Mouse (Mus musculus): ENCODE measurements around the gene Antxr1. TPM values are rescaled to one million over a fixed set of nuclear protein-coding genes. Genes with fewer than 3 reads are reported as not detected.

Antxr1 gene
- total RNA-seq, 2 experiments from 2014 or later, result not detected

DNA sequence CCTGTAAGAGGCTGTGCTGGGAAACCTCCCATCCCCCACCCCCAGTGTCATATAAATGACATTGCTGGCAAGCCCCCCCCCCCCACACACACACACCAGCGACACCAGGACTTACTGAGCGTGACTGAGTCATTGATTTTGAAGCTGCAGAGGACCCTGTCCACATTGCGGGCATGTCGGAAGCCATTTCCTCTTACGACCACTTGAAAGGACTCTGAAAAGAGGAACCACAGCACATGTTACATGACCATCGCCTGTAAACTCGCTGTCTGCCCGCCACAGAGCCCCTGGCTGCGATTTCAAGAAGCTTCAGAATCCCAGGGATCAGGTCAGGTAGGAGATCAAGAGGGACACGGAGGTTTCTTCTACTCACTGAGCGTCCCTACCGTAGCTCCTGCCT lies 80.0 kb downstream of the Antxr1 start:
- ATAC-seq (replicated peaks; ENCODE audit: low FRiP score, low TSS enrichment, poor library complexity, severe bottlenecking), result no peak

DNA sequence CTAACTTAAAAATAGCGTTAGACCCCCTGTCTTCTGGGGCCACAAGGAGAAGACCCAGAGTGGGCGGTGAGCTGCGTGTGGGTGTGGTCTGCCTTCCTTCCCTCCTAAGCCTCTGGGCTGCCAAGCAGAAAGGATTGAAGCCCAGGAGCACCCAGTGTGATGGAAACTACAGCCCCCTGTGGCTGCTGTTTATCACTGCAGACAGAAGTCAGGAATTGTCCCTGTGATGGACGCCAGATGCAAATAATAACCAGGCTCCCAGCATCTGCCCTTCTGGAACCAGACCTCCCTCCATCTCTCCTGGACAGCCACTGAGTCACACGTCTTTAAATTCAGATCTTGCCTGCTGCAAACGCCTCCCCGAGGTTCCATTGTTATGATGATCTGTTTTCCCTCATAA lies 80.9 kb downstream of the Antxr1 start:
- ATAC-seq (replicated peaks; ENCODE audit: low FRiP score, low TSS enrichment, poor library complexity, severe bottlenecking), result peak; percentile 61; the same call in 1 of the 2 replicates

DNA sequence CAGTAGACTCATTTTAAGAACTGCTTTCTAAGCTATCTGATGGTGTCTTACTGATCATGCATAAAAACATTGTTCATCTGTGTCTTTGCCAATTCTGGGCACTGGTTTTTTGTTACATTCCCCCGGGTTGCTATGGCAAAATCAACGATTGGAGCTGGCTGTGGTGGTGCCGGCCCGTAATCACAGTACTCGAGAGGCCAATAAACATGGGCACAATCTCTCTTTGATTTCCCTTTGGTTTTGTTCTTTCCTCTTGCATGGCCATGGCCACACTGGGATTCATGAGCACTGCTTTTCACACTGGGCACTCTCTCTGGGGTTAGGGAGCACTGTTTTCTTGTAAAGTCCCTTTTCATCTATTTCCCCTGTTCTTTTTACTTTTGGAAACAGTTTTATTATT lies 83.9 kb downstream of the Antxr1 start:
- ATAC-seq (replicated peaks; ENCODE audit: low FRiP score, low TSS enrichment, poor library complexity, severe bottlenecking), result no peak

DNA sequence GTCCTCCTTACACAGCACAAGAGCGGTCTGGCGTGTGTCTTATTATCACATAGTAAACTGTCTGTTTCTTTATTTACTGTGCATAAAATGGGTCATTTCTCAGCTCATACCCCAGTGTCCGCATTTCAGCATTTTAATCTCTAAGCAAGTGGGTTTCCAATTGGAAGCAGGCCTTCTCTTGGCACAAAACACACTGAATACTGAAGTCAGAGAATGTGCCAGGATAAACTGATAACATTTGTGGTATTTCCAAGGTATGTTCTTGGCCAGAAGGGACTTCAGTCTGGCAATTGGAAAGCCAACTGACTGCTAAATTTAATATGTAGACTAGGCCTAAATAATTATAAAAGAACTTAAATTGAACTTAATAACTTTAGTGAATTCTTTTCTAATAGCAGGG lies 84.9 kb downstream of the Antxr1 start:
- no peak for ATAC-seq (replicated peaks; ENCODE audit: low FRiP score, low TSS enrichment, poor library complexity, severe bottlenecking)

DNA sequence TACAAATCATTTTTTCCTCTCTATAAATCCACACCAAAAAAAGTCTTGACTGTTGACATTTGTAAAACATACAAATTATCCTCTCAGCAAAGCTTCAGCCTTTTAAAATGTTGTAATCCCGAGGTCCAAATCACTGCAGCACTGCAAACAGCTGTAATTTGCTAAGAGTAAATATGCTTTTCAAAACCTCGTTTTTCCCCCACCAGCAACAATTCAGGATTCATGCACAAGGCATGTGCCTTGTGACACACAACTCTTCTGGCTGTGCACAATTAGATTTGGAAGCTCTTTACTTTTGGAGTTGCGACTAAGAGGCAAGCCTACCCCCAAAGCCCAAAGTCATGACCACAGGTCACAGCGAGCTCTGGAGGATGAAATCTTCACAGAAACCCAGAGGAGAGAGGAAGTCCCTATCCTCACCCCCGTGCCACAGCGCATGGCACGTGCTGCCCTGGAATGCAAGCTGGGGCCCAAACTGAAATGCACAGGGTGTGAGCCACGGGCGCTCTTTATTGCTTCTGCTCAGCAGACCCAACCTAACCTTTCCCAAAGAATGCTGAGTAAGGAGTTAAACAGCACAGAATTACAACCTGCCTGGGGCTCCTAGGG lies 87.3 kb downstream of the Antxr1 start:
- ATAC-seq (replicated peaks; ENCODE audit: low FRiP score, low TSS enrichment, poor library complexity, severe bottlenecking), result no peak

DNA sequence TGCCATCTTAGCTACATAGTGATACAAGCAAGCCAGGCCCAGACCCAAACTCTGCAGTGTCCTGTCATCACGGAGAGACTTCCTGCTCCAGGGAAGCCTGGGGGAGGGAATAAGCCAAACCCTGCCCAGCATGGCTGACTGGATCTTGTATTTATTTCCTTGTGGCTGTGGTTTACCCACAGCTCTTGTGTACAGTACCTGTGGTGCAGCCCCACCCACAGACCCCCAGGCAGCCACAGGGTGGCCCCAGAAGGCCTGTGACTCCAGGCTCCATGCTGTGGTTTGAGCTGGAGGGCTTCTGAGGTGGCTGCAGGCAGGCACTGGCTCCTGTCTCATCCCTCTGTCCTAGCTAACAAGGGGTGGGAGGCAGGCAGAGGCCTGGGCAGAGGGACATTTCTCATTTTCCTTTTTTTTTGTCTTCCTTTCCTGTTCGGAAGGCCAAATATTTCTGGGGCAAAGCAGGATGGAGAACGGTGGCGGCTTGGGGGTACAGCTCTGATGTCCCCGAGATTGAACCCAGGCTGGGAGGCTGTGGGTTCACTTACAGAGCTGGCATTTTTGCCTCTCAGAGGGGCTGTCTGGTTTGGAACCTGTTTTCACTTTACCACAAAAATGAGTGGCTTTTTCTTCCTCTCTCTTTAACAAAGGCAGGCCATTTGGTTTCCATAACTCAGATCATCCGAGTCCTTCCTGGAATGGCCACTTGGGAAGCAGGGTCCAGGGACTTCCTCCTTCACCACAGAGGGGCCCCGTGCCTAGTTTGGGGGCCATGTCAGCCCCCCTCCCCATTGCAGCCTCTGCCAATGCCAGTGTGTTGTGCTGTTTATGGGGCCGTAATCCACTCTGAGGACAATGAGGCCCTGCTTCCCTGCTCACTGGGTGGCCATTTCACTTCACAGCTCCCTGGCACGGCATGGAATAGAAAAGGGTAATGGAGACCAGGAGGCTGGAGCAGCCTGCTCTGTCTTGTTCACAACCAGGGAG lies 91.2 kb downstream of the Antxr1 start:
- ATAC-seq (replicated peaks; ENCODE audit: low FRiP score, low TSS enrichment, poor library complexity, severe bottlenecking), result no peak

DNA sequence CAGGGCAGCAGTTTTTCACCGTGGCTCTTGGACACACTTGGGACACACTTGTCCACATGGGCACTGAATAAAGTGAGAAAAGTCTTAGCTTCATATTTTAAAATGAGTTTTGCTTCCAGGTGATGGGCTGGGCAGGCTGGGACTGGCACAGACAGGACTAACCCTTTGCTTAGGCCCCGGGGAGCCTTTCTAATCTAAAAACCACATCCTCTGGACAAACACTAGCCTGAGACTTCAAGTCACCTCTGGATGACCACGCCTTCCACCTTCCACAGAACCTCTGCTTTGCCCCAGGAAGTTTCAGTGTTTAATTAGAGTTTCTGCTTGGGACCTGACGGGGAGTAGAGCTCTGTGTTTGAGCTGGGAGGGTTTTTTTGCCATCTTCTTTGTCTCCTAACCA lies 98.4 kb downstream of the Antxr1 start:
- ATAC-seq (replicated peaks; ENCODE audit: low FRiP score, low TSS enrichment, poor library complexity, severe bottlenecking), result no peak

DNA sequence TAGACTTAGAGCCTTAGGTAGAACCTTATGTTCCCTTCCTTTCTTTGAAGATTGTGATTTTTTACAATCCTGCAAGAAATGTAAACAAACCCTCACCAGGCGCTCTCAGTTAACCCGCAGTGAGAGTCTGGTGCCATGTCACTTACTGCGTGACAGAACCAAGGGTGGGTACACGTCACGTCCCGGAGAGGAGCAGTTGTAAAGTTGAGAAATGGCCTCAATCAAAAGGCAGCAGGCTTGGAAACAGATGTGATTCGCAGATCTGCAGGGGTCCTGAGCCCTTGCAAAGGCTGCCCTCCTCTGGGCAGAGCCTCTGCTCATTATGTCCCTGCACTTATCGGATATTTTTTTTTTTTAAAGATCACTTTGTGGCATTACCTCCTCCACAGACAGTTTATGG lies 99.6 kb downstream of the Antxr1 start:
- ATAC-seq (replicated peaks; ENCODE audit: low FRiP score, low TSS enrichment, poor library complexity, severe bottlenecking), result no peak

DNA sequence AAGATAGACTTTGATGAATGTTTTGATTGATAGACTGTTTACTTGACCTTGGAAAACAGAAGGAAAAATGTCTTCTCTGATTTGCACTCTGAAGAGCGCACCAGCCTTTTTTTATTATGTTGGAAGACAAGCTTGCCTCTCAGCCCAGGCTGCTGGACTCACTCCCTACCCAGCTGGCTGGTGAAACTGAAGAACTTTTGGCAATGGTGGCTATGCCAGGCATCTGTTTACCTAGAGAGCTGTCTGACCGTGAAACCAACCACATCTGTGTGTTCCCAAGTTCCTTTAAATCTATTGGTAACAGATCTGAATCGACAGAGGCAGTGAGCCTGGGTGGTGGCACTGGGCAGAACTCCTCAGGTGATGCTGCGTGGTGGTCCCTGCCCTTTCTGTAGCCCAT lies 102.5 kb downstream of the Antxr1 start:
- ATAC-seq (replicated peaks; ENCODE audit: low FRiP score, low TSS enrichment, poor library complexity, severe bottlenecking), result no peak

DNA sequence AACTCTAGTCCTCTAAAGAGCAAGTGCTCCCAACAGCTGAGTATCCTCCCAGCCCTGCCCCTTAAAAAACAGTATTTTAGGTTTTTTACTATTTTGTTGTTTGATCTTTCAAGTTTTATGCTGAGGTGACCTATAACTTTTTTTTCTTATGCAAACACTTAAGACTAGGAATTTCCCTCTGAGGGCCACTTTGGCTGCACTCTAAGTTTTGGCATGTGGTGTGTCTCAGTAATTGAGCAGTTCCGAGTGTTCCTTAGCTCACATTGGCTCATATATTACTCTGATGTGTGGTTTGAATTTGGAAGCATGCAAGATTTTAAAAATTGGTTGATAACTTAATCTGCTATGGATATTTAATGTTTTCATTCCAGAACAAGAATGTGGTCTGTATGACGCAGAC lies 105.6 kb downstream of the Antxr1 start:
- no peak for ATAC-seq (replicated peaks; ENCODE audit: low FRiP score, low TSS enrichment, poor library complexity, severe bottlenecking)

DNA sequence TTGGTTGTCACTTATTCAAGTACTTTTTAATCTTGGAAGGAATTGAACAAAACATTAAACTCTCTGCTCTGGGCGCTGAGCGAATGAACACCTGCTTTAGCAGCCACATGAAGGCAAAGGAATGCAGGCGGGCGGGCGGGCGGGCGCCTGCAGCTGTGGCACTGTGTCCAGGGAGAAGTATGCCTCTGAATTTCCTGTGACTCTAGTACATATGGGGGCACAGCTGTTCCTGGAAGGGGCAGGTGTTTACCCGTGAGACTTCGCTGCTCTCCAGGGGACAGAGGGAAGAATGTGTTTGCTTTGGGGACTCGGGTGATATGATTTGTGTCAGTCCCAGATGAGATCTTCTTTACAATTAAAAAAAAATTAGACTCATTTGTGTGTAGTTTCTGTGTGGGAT lies 107.7 kb downstream of the Antxr1 start:
- ATAC-seq (replicated peaks; ENCODE audit: low FRiP score, low TSS enrichment, poor library complexity, severe bottlenecking), result no peak

DNA sequence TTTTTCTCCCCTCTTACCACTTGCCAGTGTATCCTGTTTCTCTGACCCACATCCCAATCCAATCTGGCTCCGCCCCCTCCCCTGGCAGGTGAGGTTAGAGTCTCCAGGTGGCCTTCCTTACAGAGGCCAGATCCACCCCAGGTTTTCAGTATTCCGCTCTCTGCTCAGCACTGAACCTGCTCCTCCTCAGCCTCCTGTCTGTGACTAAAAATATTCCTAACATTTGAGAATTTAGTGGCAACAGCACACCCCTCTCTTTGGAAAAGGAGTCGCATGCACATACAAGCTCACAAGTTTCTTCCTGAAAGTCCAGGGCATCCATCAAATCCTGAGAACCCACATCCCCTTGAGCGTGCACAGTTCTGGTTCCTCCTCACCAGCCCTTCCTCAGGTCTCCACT lies 109.3 kb downstream of the Antxr1 start:
- no peak for ATAC-seq (replicated peaks; ENCODE audit: low FRiP score, low TSS enrichment, poor library complexity, severe bottlenecking)

DNA sequence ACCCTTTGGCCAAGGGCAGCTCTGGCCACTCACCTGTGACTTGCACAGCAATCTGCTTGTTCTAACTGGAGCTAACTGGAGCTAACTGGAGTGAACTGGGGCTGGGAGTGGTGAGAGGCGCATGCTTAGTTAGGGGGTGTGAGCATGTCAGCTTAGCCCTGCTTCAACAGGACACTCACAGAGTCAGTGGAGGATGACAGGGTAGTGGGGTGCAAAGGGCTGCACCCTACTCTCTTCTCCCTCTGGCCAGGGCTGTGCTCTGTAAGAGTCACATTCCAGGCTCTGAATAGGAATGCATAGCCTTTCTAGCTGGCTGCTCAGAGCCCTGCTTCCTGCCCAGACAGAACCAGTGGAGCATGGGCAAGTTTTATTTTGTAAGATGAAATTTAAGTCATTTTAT lies 110.3 kb downstream of the Antxr1 start:
- no peak for ATAC-seq (replicated peaks; ENCODE audit: low FRiP score, low TSS enrichment, poor library complexity, severe bottlenecking)

DNA sequence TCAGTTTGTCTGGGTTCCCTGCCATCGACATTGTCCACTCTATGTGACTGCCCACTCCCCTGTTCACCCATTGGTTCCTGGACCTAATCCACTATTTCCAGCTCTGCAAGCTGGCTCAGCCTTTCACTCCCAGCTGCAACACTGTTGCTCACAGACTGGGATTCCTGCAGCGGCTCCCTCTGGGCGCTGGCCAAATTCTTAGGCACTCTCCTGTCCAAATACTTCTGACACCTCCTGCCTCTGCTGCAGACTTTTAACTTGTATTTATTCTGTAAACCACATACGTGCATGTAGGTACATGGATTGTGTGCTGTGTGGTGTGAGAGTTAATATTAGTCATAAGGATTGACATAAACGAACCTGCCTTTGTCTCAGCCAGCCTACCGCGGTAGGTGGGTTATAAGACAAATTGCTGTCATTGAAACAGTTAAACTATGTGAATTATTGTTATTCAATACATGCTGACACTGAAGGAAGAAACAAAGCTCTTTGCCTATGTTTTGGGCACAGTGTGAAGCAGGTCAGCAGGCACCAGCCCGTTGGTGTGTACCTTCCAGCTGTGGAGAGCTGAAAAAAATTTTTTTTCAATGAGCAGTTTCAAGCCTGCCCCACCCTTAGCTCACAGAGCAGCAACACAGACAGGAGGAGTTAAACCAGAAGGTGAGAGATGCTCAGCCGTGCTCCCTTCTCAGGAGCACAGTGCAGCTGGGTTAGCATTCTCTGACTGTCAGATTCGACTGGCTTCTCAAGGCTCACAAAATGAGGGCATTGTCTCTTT lies 112.6 kb downstream of the Antxr1 start:
- ATAC-seq (replicated peaks; ENCODE audit: low FRiP score, low TSS enrichment, poor library complexity, severe bottlenecking), result no peak

DNA sequence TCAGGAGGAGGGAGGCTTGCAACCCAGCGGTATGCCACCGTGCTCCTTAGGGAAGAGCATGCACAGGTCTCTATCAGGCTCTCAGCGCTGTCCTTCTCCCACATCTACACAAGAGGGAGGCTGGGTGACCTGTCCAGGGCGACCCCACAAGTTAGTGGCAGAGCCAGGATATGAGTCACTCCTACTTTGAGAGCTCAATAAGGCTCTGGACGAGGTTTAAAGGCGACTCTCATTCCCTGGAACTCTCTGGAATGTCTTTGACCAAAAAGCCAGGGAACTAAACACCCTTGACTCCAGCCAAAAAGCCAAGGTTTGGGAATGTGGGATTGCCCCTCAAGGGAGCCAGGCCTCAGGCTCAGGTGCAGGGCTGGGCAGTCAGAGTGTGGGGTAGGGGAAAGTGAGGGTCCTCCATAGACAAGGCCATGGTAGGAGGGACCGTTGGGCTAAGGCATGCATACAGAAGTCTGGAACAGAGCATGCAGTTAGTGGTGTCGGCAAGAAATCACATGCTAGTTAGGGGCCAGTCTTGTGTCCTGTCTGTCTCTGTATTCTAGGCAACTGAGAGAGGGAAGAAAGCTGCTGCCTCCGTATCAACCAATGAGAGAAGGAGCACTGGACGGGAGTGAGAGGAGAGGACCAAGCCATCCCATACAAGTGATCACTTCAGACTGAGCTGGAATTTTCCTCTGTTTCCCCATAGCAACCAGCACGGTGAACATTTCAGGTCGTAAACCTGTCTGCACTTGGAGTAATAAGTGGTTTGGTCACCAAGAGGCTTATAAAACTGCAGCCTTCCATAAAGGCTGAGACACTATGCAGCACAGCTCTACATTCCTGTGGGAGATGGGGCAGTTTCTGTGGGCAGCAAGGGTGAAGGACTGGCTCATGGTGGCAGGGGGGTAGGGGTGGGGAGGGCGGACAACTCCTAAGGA lies 116.3 kb downstream of the Antxr1 start:
- ATAC-seq (replicated peaks; ENCODE audit: low FRiP score, low TSS enrichment, poor library complexity, severe bottlenecking), result no peak

DNA sequence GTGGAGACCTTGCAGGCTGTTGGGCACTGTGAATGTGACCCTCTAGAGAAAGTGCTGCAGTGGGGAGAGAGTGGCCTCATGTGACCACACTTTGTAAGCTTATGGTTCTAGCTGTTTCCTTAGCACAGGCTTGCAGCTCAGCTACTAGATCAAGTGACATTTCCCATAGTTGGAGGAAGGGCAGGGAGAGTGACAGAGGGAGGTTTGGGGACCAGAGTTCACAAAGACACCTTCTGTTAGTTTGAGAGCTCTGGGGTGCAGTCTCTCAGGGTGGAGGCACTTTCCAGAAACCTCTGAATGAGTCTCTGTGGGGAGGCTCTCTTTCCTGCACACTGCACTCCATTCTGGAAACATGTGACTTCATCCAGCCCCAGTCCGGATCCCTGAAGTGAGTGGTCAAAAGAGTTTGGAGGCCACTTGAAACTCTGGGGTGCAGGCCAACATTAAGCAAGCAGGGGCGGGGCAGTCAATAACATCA lies 119.5 kb downstream of the Antxr1 start:
- no peak for ATAC-seq (replicated peaks; ENCODE audit: low FRiP score, low TSS enrichment, poor library complexity, severe bottlenecking)

DNA sequence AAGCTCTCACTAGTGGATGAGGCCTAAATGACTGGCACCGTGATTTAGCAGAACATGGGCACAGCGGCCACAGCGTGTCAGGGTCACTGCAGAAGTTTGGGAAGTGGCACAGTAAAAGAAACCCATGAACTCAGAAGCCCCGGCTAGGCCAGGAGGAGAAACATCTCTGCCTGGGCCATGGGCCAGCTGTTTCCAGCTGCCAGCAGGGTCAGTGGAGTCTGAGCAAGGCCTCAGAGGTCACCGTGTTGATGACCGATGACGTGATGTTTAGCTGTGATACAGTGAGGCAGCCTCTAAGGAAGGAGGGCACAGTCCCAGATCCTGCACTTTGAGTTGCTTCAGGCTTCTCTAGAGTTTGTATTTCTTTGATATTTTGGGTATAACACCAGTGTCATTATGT lies 122.4 kb downstream of the Antxr1 start:
- ATAC-seq (replicated peaks; ENCODE audit: low FRiP score, low TSS enrichment, poor library complexity, severe bottlenecking), result no peak

DNA sequence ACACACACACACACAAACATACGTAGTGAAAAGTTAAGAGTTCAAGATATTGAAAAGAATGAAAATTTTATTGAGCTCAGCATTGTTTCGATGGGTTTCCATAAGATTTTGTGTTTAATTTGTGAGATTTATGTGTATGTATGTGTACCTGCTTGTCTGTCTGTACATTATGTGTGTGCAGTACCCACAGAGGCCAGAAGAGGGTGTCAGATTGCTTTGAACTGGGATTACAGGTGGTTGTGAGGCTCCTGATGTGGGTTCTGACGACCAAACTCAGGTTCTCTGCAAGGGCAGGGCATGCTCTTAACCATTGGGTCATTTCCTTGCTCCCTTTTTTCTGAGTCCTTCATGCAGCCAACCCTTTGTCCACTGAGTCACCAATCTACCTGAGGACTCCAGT lies 124.1 kb downstream of the Antxr1 start:
- no peak for ATAC-seq (replicated peaks; ENCODE audit: low FRiP score, low TSS enrichment, poor library complexity, severe bottlenecking)

DNA sequence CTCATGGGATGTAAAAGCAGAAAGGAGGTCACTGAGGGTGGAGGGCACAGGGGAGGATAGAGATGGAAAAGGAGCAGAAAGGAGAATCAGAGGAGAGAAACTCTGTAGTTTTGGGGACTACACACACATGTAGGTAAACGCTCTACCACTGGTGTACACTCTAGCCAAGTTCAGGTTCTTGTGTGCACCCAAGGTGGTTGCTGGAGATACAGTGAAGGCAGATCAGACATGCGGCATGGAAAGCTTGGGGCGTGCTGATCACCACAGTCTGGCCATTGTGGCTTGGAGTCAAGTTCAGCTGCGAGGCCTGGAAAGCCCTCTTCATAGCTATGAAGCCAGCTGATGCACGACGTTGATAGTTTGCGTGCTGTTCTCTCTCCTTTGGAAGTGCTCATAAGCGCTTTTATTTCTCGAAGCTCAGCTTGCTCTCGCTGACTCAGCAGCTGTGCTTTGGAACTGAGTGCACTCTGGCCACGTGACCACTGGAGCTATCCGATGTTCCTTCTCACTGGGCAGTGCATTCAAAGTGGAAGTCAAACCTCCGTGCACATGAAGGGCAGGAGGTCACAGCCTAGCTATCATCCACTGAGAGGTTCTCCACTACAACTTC lies 128.1 kb downstream of the Antxr1 start:
- ATAC-seq (replicated peaks; ENCODE audit: low FRiP score, low TSS enrichment, poor library complexity, severe bottlenecking), result no peak

Measured in megakaryocyte-erythroid progenitor cell, adult 5-6 weeks (primary cell).